Mouse (Mus musculus) thymus, adult 2 months (tissue): ENCODE results near the gene Sorbs1. TPM values are rescaled to one million over a fixed set of nuclear protein-coding genes. Genes with fewer than 3 reads are reported as not detected.

ENCODE experiments used
- DNase-seq: peaks from one replicate; pipeline ENCODE4 v3.0.0; 2021
- H3K27ac ChIP-seq: fragments of 200-500 bp; 2 replicates; pipeline ENCODE4 v1.5.1; 2012; ENCODE audit warnings: low read length, control low read depth; ENCODE audit not compliant: control insufficient read depth, insufficient read depth
- H3K27me3 ChIP-seq: fragments of 200-500 bp; 2 replicates; pipeline ENCODE4 v1.6.1; 2012; ENCODE audit warnings: mild to moderate bottlenecking, low read length, moderate library complexity, mixed read lengths; ENCODE audit not compliant: control insufficient read depth, insufficient read depth
- H3K36me3 ChIP-seq: fragments of 200-500 bp; 2 replicates; pipeline ENCODE4 v1.6.1; 2012; ENCODE audit warnings: mild to moderate bottlenecking, low read length, moderate library complexity; ENCODE audit not compliant: control insufficient read depth, insufficient read depth
- H3K4me1 ChIP-seq: fragments of 200-500 bp; replicated peaks from 2 replicates; pipeline ENCODE4 v1.6.1; 2012; ENCODE audit warnings: low read length; ENCODE audit not compliant: control insufficient read depth, insufficient read depth
- H3K4me3 ChIP-seq: fragments of 200-500 bp; 2 replicates; pipeline ENCODE4 v1.5.1; 2012; ENCODE audit warnings: mild to moderate bottlenecking, low read length, control low read depth, moderate library complexity; ENCODE audit not compliant: control insufficient read depth, insufficient read depth
- CTCF ChIP-seq: fragments of 200-500 bp; IDR thresholded peaks from 2 replicates; pipeline ENCODE4 v1.5.1; 2012; ENCODE audit warnings: mild to moderate bottlenecking, control low read depth, low read length, moderate library complexity, borderline replicate concordance; ENCODE audit not compliant: control insufficient read depth, poor library complexity, insufficient read depth; ENCODE audit errors: extremely low read depth
- POLR2A ChIP-seq: fragments of 200-500 bp; IDR thresholded peaks from 2 replicates; pipeline ENCODE4 v1.6.1; 2012; ENCODE audit warnings: mild to moderate bottlenecking, low read length, control low read depth, moderate library complexity; ENCODE audit not compliant: control insufficient read depth, poor library complexity, insufficient read depth; ENCODE audit errors: extremely low read depth
- WGBS: fragments of 180-500 bp; shearing (Covaris S2); methylation state at CpG from one replicate; pipeline ENCODE4 v1.1.7; 2018; 5-methylcytosine and 5-hydroxymethylcytosine counted together
- polyA plus RNA-seq: library from polyadenylated mRNA; depleted of rRNA; stranded (reverse); fragments of >200 nt; gene quantifications from 2 replicates; pipeline ENCODE4 v1.2.3, GENCODE M21; 2012

Gene Sorbs1
- polyA plus RNA-seq, 1 experiment, result 14.0 TPM

GRCm38 (mm10) chr19:40464408-40464807 is 49.2 kb downstream of the Sorbs1 start:
- 93% methylated on average over 9 of the region's 9 CpGs for WGBS
- Histone ChIP-seq H3K36me3 (no peaks in the 10 kb centered on the region), H3K4me3 (no peak overlapping the region), H3K4me1 (no peaks in the 10 kb centered on the region), H3K27ac (no peak overlapping the region), H3K27me3 (no peaks in the 10 kb centered on the region)
- no peak for TF ChIP-seq POLR2A
- no peak for TF ChIP-seq CTCF
- DNase-seq, result no peak

- Histone ChIP-seq H3K4me1 (no peaks in the 10 kb centered on the region), H3K36me3 (no peaks in the 10 kb centered on the region), H3K27ac (no peak overlapping the region), H3K4me3 (no peak overlapping the region), H3K27me3 (no peaks in the 10 kb centered on the region)
- no peak for TF ChIP-seq POLR2A
- TF ChIP-seq CTCF, result no peak
- WGBS, result 91% methylated on average over 6 of the region's 6 CpGs
- no peak for DNase-seq
Observed at GRCm38 (mm10) chr19:40462892-40463291, 50.7 kb downstream of the Sorbs1 start.

GRCm38 (mm10) chr19:40462481-40462880 is 51.1 kb downstream of the Sorbs1 start:
- no peaks in the 10 kb centered on the region for H3K27me3 ChIP-seq
- no peak overlapping the region for H3K4me3 ChIP-seq
- no peak overlapping the region for H3K27ac ChIP-seq
- TF ChIP-seq CTCF (no peak), POLR2A (no peak)
- no peaks in the 10 kb centered on the region for H3K4me1 ChIP-seq
- H3K36me3 ChIP-seq, result no peaks in the 10 kb centered on the region
- WGBS, result 90% methylated on average over 2 of the region's 2 CpGs
- DNase-seq, result no peak

- Histone ChIP-seq H3K27ac (no peak overlapping the region), H3K36me3 (no peaks in the 10 kb centered on the region), H3K4me1 (no peaks in the 10 kb centered on the region), H3K27me3 (no peaks in the 10 kb centered on the region), H3K4me3 (no peak overlapping the region)
- TF ChIP-seq POLR2A (no peak), CTCF (no peak)
- DNase-seq, result no peak
- WGBS, result 94% methylated on average over 1 of the region's 1 CpGs
Observed at GRCm38 (mm10) chr19:40461662-40462061, 51.9 kb downstream of the Sorbs1 start.

GRCm38 (mm10) chr19:40460854-40461490 is 52.6 kb downstream of the Sorbs1 start:
- no peak for DNase-seq
- no peaks in the 10 kb centered on the region for H3K27me3 ChIP-seq
- no peaks in the 10 kb centered on the region for H3K4me1 ChIP-seq
- no peaks in the 10 kb centered on the region for H3K36me3 ChIP-seq
- 85% methylated on average over 9 of the region's 9 CpGs for WGBS
- no peak for TF ChIP-seq POLR2A
- TF ChIP-seq CTCF, result no peak
- no peak overlapping the region for H3K27ac ChIP-seq
- H3K4me3 ChIP-seq, result no peak overlapping the region

GRCm38 (mm10) chr19:40459338-40459737 is 54.2 kb downstream of the Sorbs1 start:
- TF ChIP-seq POLR2A (no peak), CTCF (no peak)
- H3K4me1 ChIP-seq, result no peaks in the 10 kb centered on the region
- 60% methylated on average over 1 of the region's 1 CpGs for WGBS
- no peak overlapping the region for H3K27ac ChIP-seq
- no peak overlapping the region for H3K4me3 ChIP-seq
- no peaks in the 10 kb centered on the region for H3K36me3 ChIP-seq
- no peak for DNase-seq
- H3K27me3 ChIP-seq, result no peaks in the 10 kb centered on the region

- no peaks in the 10 kb centered on the region for H3K27me3 ChIP-seq
- no peak overlapping the region for H3K4me3 ChIP-seq
- no peak for DNase-seq
- no peak overlapping the region for H3K27ac ChIP-seq
- H3K36me3 ChIP-seq, result no peaks in the 10 kb centered on the region
- WGBS, result 97% methylated on average over 3 of the region's 3 CpGs
- no peaks in the 10 kb centered on the region for H3K4me1 ChIP-seq
- TF ChIP-seq POLR2A (no peak), CTCF (no peak)
Observed at GRCm38 (mm10) chr19:40458806-40459205, 54.8 kb downstream of the Sorbs1 start.
